Mouse (Mus musculus) large intestine, adult 2 months (tissue): Measurements from ENCODE around the gene Elf2. TPM values are rescaled to one million over a fixed set of nuclear protein-coding genes. Genes with fewer than 3 reads are reported as not detected.

ENCODE experiments used
- polyA plus RNA-seq: library from polyadenylated mRNA; depleted of rRNA; stranded (reverse); fragments of >200 nt; gene quantifications from 2 replicates; pipeline ENCODE4 v1.2.3, GENCODE M21; 2012; rRNA removed

The Elf2 gene
- polyA plus RNA-seq, 1 experiment = 19.9 TPM

Other genes with a start within 250 kb of the Elf2 start
- gene Noct, start 116.2 kb downstream of the Elf2 start, polyA plus RNA-seq = 33.6 and 37.0 TPM in 2 replicates
- 0.69 and 0.72 TPM in 2 replicates for gene Mgarp, start 56.1 kb upstream of the Elf2 start, polyA plus RNA-seq
- gene Ndufc1, start 68.3 kb upstream of the Elf2 start, polyA plus RNA-seq = 126 and 167 TPM in 2 replicates
- 3.4 and 3.9 TPM in 2 replicates for gene Naa15, start 74.5 kb upstream of the Elf2 start, polyA plus RNA-seq
- gene Rab33b, start 143.3 kb upstream of the Elf2 start, polyA plus RNA-seq = 5.1 and 7.1 TPM in 2 replicates
- gene Setd7, start 220.2 kb upstream of the Elf2 start, polyA plus RNA-seq = 7.5 and 14.2 TPM in 2 replicates